Mouse (Mus musculus): ENCODE measurements around the gene Anln. TPM values are rescaled to one million over a fixed set of nuclear protein-coding genes. Genes with fewer than 3 reads are reported as not detected.
"Not testable (repeated sequence)": the region's sequence is repeated elsewhere in the genome, so short reads cannot be mapped to it uniquely, and the experiment has no call there.

Anln gene
- polyA plus RNA-seq, 1 experiment from 2014 or later: 49.6 TPM

DNA sequence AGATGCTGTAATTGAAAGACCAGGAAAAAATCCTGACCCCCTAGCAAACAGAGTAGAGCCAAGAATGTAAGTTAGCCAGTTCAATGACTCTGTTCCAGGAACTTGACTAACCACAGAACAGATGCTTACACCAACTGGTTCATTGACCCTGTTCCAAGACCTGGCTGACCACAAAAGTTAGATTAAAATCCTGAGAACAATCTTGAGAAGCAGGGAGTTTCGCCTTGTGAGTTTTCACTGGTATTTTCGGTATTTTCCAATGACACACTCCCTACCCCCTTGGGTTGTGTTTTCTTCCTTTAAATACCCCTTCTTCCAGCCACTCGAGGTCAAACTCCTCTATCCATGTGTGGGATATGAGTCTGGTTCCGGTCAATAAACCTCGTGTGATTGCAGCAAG is 79.3 kb downstream of the Anln start:
- no peak overlapping the region for H3K9ac ChIP-seq
- WGBS: 87% methylated on average over 5 of the region's 5 CpGs
- no peak overlapping the region for H3K4me2 ChIP-seq
- no peak overlapping the region for H3K27ac ChIP-seq
- peaks cover 8% of the 10 kb centered on the region for H3K36me3 ChIP-seq
- H3K9me3 ChIP-seq (replicated peaks): peaks cover 4% of the 10 kb centered on the region
- peaks cover 10% of the 10 kb centered on the region for H3K4me1 ChIP-seq
- ATAC-seq (replicated peaks; ENCODE audit: low FRiP score): no peak
- no peaks in the 10 kb centered on the region for H3K27me3 ChIP-seq
- H3K4me3 ChIP-seq (replicated peaks): no peak overlapping the region

DNA sequence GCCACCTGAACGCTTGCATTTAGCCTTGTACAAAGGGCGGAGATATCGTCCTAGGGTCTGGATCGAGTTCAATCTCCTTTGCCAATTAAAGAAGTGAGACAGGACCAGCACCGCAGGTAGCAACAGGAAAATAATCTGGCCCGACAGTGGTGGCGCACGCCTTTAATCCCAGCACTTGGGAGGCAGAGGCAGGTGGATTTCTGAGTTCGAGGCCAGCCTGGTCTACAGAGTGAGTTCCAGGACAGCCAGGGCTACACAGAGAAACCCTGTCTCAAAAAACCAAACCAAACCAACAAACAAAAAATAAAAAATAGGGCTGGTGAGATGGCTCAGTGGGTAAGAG is 81.1 kb downstream of the Anln start:
- peak overlapping the region; percentile 83 for H3K27ac ChIP-seq
- 14% methylated on average over 9 of the region's 9 CpGs for WGBS

DNA sequence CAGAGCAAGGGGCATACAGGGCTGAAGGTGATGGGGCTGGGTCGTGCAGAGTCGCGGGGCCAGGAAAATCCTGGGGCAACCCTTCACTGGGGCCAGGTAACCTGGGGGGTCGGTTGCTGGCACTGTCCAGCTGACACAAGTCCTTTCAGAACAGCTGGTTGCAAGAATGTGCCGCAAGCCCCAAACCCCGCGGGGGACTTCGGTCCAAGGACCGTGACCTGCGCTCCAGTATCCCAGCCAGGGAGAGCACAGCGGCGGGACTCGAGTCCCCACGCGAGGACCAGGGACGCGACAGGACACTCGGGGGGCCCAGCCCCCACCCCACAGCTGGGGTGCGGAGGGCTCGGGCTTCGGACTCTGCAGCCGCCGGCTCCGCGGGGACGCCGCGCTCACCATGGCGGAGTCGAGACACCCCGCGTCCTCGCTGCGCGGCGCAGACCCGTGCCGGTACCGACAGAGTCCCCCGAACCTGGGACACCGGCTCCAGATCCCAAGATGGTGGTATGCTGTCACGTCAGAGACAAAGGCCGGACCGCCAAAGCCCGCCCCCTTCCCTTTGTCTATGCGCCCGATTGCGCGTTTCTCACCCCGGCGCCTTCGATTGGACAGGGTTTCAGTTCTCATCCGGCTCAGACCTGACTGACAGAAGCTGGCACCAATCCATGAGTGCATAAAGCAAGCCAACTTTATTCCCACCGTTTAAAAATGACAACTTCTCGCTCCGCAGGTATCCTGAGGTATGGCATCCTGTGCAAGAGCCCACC is 81.7 kb downstream of the Anln start, which contains the start of gene Zfp810:
Gene Zfp810 (minus strand): TSS at position 493 of the 764 bp plus-strand sequence.
- H3K36me3 ChIP-seq: peaks cover 31% of the 10 kb centered on the region
- ATAC-seq (replicated peaks; ENCODE audit: low FRiP score): peak; percentile 99
- peaks cover 9% of the 10 kb centered on the region for H3K9me3 ChIP-seq (replicated peaks)
- peak within 1 kb of the TSS; percentile 83 for H3K27ac ChIP-seq
- H3K4me2 ChIP-seq: peak within 1 kb of the TSS; percentile 72
- peaks cover 10% of the 10 kb centered on the region for H3K4me1 ChIP-seq
- peak within 1 kb of the TSS; percentile 95 for H3K4me3 ChIP-seq (replicated peaks)
- peak within 1 kb of the TSS; percentile 97 for H3K9ac ChIP-seq
- H3K27me3 ChIP-seq: no peaks in the 10 kb centered on the region
- WGBS: 0% methylated on average over 56 of the region's 56 CpGs

More for the DNA sequence above, 81.1 kb downstream of the Anln start:
- not testable (repeated sequence) for ATAC-seq (replicated peaks; ENCODE audit: low FRiP score); H3K4me1 ChIP-seq; H3K9me3 ChIP-seq (replicated peaks); H3K27me3 ChIP-seq
- H3K4me2 ChIP-seq: peak overlapping the region; percentile 72
- peaks cover 25% of the 10 kb centered on the region for H3K36me3 ChIP-seq
- H3K4me3 ChIP-seq (replicated peaks): peak overlapping the region; percentile 95
- peak overlapping the region; percentile 97; the same call in 1 of the 2 replicates for H3K9ac ChIP-seq

DNA sequence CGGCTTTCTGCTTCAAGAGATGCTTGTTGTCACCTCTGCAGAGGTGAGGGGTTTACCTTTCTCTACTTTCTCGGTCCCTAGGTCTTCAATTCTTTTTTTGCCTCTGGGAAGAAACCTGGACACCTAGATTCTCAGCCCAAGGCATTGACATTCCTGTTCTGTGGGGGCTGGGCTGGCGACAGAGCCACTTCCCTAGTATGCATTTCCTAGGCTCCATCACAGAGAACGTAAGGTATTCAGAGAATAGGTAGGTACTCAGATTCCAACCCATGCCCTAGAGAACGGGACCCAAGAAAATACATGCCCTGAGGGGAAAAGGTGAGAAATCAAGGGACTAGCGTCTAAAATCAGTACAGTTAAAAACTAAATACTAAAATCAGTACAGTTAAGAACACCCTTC is 82.3 kb downstream of the Anln start:
- no peaks in the 10 kb centered on the region for H3K27me3 ChIP-seq
- ATAC-seq (replicated peaks; ENCODE audit: low FRiP score): no peak
- peaks cover 10% of the 10 kb centered on the region for H3K4me1 ChIP-seq
- peak overlapping the region; percentile 95 for H3K4me3 ChIP-seq (replicated peaks)
- peak overlapping the region; percentile 75 for H3K27ac ChIP-seq
- peaks cover 35% of the 10 kb centered on the region for H3K36me3 ChIP-seq
- peak overlapping the region; percentile 72 for H3K4me2 ChIP-seq
- H3K9me3 ChIP-seq (replicated peaks): peaks cover 9% of the 10 kb centered on the region
- peak overlapping the region; percentile 97 for H3K9ac ChIP-seq
- WGBS: 15% methylated on average over 6 of the region's 6 CpGs

DNA sequence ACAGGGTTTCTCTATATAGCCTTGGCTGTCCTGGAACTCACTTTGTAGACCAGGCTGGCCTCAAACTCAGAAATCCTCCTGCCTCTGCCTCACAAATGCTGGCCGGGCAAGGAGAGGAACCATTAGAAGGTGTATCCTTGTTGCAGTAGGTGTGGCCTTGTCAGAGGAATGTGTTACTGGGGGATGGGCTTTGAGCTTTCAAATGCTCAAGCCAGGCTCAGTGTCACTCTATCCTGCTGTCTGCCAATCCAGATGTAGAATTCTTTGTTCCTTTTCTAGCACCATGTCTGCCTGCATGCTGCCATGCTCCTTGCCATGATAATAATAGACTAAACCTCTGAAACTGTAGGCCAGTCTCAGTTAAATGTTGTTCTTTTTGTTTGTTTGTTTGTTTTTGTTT is 86.8 kb downstream of the Anln start:
- H3K4me3 ChIP-seq (replicated peaks): no peak overlapping the region
- no peak overlapping the region for H3K9ac ChIP-seq
- no peak overlapping the region for H3K4me2 ChIP-seq
- 96% methylated on average over 1 of the region's 1 CpGs for WGBS
- no peak overlapping the region for H3K27ac ChIP-seq
- peaks cover 5% of the 10 kb centered on the region; the same call in 1 of the 2 replicates for H3K9me3 ChIP-seq (replicated peaks)
- peaks cover 10% of the 10 kb centered on the region for H3K4me1 ChIP-seq
- ATAC-seq (replicated peaks; ENCODE audit: low FRiP score): no peak
- peaks cover 75% of the 10 kb centered on the region for H3K36me3 ChIP-seq
- H3K27me3 ChIP-seq: no peaks in the 10 kb centered on the region

Other genes starting within 250 kb of the Anln start
- gene Pigyl, start 232.3 kb downstream of the Anln start, polyA plus RNA-seq (2015; fragmentation: Nextera tagmentation; extraction: Ambion mirVana): 70.0 and 73.1 TPM in 2 replicates
- 0.31 and 0.55 TPM in 2 replicates for gene Zfp872, start 201.1 kb downstream of the Anln start, polyA plus RNA-seq (2015; fragmentation: Nextera tagmentation; extraction: Ambion mirVana)
- 20.7 and 20.9 TPM in 2 replicates for gene Zfp809, start 163.5 kb downstream of the Anln start, polyA plus RNA-seq (2015; fragmentation: Nextera tagmentation; extraction: Ambion mirVana)
- 4.9 and 5.0 TPM in 2 replicates for gene Zfp599, start 129.3 kb downstream of the Anln start, polyA plus RNA-seq (2015; fragmentation: Nextera tagmentation; extraction: Ambion mirVana)
- 23.2 and 24.5 TPM in 2 replicates for gene Zfp810, start 81.5 kb downstream of the Anln start, polyA plus RNA-seq (2015; fragmentation: Nextera tagmentation; extraction: Ambion mirVana)
- gene 9530077C05Rik, start 22.3 kb upstream of the Anln start, polyA plus RNA-seq (2015; fragmentation: Nextera tagmentation; extraction: Ambion mirVana): 3.6 and 5.0 TPM in 2 replicates
- gene Gm17545, start 65.1 kb upstream of the Anln start, polyA plus RNA-seq (2015; fragmentation: Nextera tagmentation; extraction: Ambion mirVana): not detected in 2 replicates
- gene Rp9, start 80.6 kb upstream of the Anln start, polyA plus RNA-seq (2015; fragmentation: Nextera tagmentation; extraction: Ambion mirVana): 64.9 and 65.5 TPM in 2 replicates
- 12.3 and 13.0 TPM in 2 replicates for gene Bbs9, start 86.5 kb upstream of the Anln start, polyA plus RNA-seq (2015; fragmentation: Nextera tagmentation; extraction: Ambion mirVana)